Mouse (Mus musculus) hindbrain, embryonic 15.5 days (tissue): ENCODE data around the gene Isl2. TPM values are rescaled to one million over a fixed set of nuclear protein-coding genes. Genes with fewer than 3 reads are reported as not detected.

Experiments
- ATAC-seq: fragments of 200-750 bp; cut with Nextera tagmentation; 2 replicates; pipeline ENCODE4 v1.8.0; 2017; ENCODE audit warnings: low read depth, moderate number of reproducible peaks, moderate TSS enrichment; ENCODE audit not compliant: low FRiP score
- H3K27ac ChIP-seq: fragments of 300-500 bp; sonication (generic); replicated peaks from 2 replicates; pipeline ENCODE4 v1.5.1; 2015; ENCODE audit warnings: mild to moderate bottlenecking, inconsistent platforms
- H3K27me3 ChIP-seq: fragments of 300-500 bp; sonication (generic); 2 replicates; pipeline ENCODE4 v1.6.1; 2015; ENCODE audit warnings: control low read depth, inconsistent platforms
- H3K36me3 ChIP-seq: fragments of 300-500 bp; sonication (generic); 2 replicates; pipeline ENCODE4 v1.6.1; 2015; ENCODE audit warnings: control low read depth, inconsistent platforms
- H3K4me1 ChIP-seq: fragments of 300-500 bp; sonication (generic); replicated peaks from 2 replicates; pipeline ENCODE4 v1.6.1; 2015; ENCODE audit warnings: control low read depth, inconsistent platforms
- H3K4me2 ChIP-seq: fragments of 300-500 bp; sonication (generic); 2 replicates; pipeline ENCODE4 v1.6.1; 2015; ENCODE audit warnings: moderate library complexity, mild to moderate bottlenecking, inconsistent platforms
- H3K4me3 ChIP-seq: fragments of 300-500 bp; sonication (generic); 2 replicates; pipeline ENCODE4 v1.5.1; 2015; ENCODE audit warnings: mild to moderate bottlenecking, inconsistent platforms
- H3K9ac ChIP-seq: fragments of 300-500 bp; sonication (generic); 2 replicates; pipeline ENCODE4 v1.6.1; 2015; ENCODE audit warnings: inconsistent platforms
- H3K9me3 ChIP-seq: fragments of 300-500 bp; sonication (generic); 2 replicates; pipeline ENCODE4 v1.6.1; 2016; ENCODE audit warnings: control low read depth, inconsistent platforms
- WGBS: fragments of 180-500 bp; shearing (Covaris S2); methylation state at CpG from one replicate; pipeline ENCODE4 v1.1.7; 2015; 5-methylcytosine and 5-hydroxymethylcytosine counted together
- polyA plus RNA-seq: library from polyadenylated mRNA; unstranded; fragments of >200 nt; fragmentation: Nextera tagmentation; extraction: Ambion mirVana; gene quantifications from 2 replicates; pipeline ENCODE4 v1.2.1, GENCODE M21; 2015

The Isl2 gene
- polyA plus RNA-seq, 1 experiment from 2014 or later: 4.2 TPM

- H3K4me2 ChIP-seq: no peak overlapping the region
- peaks cover 17% of the 10 kb centered on the region for H3K27me3 ChIP-seq
- no peak for ATAC-seq
- H3K36me3 ChIP-seq: no peaks in the 10 kb centered on the region
- no peak overlapping the region for H3K9ac ChIP-seq
- no peaks in the 10 kb centered on the region for H3K9me3 ChIP-seq
- 79% methylated on average over 1 of the region's 1 CpGs for WGBS
- H3K4me3 ChIP-seq: no peak overlapping the region
- no peak overlapping the region for H3K27ac ChIP-seq
- no peaks in the 10 kb centered on the region for H3K4me1 ChIP-seq
These were observed 16.5 kb downstream of the Isl2 start for GRCm38 (mm10) chr9:55554986-55555385.

- Histone ChIP-seq H3K27me3 (no peaks in the 10 kb centered on the region), H3K9ac (no peak overlapping the region), H3K4me1 (no peaks in the 10 kb centered on the region), H3K36me3 (no peaks in the 10 kb centered on the region), H3K4me2 (no peak overlapping the region), H3K27ac (no peak overlapping the region), H3K9me3 (no peaks in the 10 kb centered on the region), H3K4me3 (no peak overlapping the region)
- WGBS: 88% methylated on average over 1 of the region's 1 CpGs
- ATAC-seq: no peak
These were observed 22.5 kb downstream of the Isl2 start for GRCm38 (mm10) chr9:55560960-55561359.

- Histone ChIP-seq H3K4me1 (no peaks in the 10 kb centered on the region), H3K4me3 (no peak overlapping the region), H3K4me2 (no peak overlapping the region), H3K9ac (no peak overlapping the region), H3K36me3 (no peaks in the 10 kb centered on the region), H3K27ac (no peak overlapping the region), H3K27me3 (no peaks in the 10 kb centered on the region), H3K9me3 (no peaks in the 10 kb centered on the region)
- no peak for ATAC-seq
- 76% methylated on average over 5 of the region's 5 CpGs for WGBS
These were observed 30.1 kb downstream of the Isl2 start for GRCm38 (mm10) chr9:55568466-55569159.

DNA sequence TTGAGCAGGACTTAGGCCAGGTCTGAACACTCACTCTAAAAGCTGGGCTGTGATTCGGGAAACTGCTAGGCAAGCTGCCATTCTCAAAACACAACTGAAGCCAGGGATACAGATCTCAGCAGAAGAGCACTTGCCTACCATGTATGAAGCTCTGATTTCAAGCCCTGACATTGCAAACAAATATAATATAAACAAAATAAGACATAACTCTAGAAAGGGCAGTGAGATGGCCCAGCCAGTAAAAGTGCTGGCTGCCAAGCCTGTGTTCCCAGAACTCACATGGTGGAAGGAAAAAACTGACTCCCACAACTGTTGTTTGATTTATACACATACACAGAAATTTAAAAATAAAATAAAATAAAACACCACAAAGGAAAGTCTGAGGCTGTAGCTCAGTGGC, 32.6 kb downstream of the Isl2 start:
- 84% methylated on average over 1 of the region's 1 CpGs for WGBS

DNA sequence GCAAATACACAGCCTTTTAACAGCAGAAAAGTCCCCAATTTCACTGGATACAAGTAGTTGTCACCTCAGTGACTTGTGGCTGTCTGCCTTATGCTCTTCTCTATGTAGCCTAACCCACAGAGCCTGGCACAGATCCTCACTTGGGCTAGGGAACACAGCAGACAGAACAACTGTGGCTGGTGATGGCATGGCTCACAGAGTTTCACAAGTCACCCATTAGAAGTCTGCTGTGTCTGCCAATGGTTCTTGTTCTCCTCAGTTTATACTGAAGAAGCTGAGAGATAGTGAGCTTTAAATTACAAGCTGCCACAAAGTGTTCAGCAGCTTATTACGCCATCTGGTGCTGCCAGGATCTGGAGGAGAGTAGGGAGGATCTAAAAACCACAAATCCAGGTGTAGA, 38.1 kb downstream of the Isl2 start:
- Histone ChIP-seq H3K4me1 (no peaks in the 10 kb centered on the region), H3K9me3 (no peaks in the 10 kb centered on the region), H3K27ac (no peak overlapping the region), H3K4me2 (no peak overlapping the region), H3K4me3 (no peak overlapping the region), H3K36me3 (no peaks in the 10 kb centered on the region), H3K27me3 (no peaks in the 10 kb centered on the region), H3K9ac (no peak overlapping the region)
- WGBS: 92% methylated on average over 1 of the region's 1 CpGs
- ATAC-seq: no peak

More for the DNA sequence above, 32.6 kb downstream of the Isl2 start:
- no peak overlapping the region for H3K9ac ChIP-seq
- no peak overlapping the region for H3K4me3 ChIP-seq
- ATAC-seq: no peak
- no peak overlapping the region for H3K4me2 ChIP-seq
- no peaks in the 10 kb centered on the region for H3K9me3 ChIP-seq
- H3K4me1 ChIP-seq: no peaks in the 10 kb centered on the region
- no peaks in the 10 kb centered on the region for H3K27me3 ChIP-seq
- H3K36me3 ChIP-seq: no peaks in the 10 kb centered on the region
- H3K27ac ChIP-seq: no peak overlapping the region

- WGBS: 30% methylated on average over 3 of the region's 3 CpGs
- Histone ChIP-seq H3K9me3 (no peaks in the 10 kb centered on the region), H3K9ac (no peak overlapping the region), H3K4me3 (no peak overlapping the region), H3K27me3 (no peaks in the 10 kb centered on the region), H3K4me1 (no peaks in the 10 kb centered on the region), H3K27ac (no peak overlapping the region), H3K36me3 (peaks cover 3% of the 10 kb centered on the region; the same call in 1 of the 2 replicates), H3K4me2 (no peak overlapping the region)
- ATAC-seq: no peak
These were observed 42.9 kb downstream of the Isl2 start for GRCm38 (mm10) chr9:55581414-55581813.

DNA sequence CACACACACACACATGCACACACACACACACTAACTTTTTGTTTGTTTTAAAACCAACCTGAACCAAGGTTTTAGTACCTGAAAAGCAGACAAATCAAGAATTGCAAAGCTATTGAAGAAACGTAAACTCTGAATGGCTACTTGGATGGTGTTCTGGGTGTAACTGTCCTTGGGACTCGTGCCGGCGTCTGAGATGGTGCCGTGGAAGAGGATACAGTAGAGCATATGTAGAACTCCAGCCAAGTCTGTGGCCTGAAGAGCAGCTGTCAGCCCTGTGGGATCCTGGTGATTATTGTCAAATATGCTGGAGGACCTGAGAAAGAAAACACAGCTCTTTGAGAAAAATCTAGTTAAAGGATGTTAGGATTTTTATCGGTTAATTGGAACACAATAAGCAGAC, 47.7 kb downstream of the Isl2 start:
- H3K27me3 ChIP-seq: no peaks in the 10 kb centered on the region
- no peak overlapping the region for H3K4me3 ChIP-seq
- H3K36me3 ChIP-seq: peaks cover 3% of the 10 kb centered on the region; the same call in 1 of the 2 replicates
- WGBS: 93% methylated on average over 6 of the region's 6 CpGs
- H3K9ac ChIP-seq: no peak overlapping the region
- ATAC-seq: no peak
- no peaks in the 10 kb centered on the region for H3K9me3 ChIP-seq
- no peak overlapping the region for H3K27ac ChIP-seq
- no peaks in the 10 kb centered on the region for H3K4me1 ChIP-seq
- no peak overlapping the region for H3K4me2 ChIP-seq

Other genes with a start within 250 kb of the Isl2 start
- 1.2 and 1.7 TPM in 2 replicates for gene Nrg4, start 211.8 kb upstream of the Isl2 start, polyA plus RNA-seq
- 4.5 and 5.3 TPM in 2 replicates for gene Tmem266, start 211.8 kb upstream of the Isl2 start, polyA plus RNA-seq
- gene Etfa, start 26.4 kb upstream of the Isl2 start, polyA plus RNA-seq: 98.3 and 99.8 TPM in 2 replicates